Mouse (Mus musculus): ENCODE data around the gene Rab11a. TPM values are rescaled to one million over a fixed set of nuclear protein-coding genes. Genes with fewer than 3 reads are reported as not detected.

The Rab11a gene
- polyA plus RNA-seq, 1 experiment from 2014 or later, result 320 TPM

GRCm38 (mm10) chr9:64771236-64771635 is 33.7 kb upstream of the Rab11a start:
- H3K27ac ChIP-seq, result no peak overlapping the region
- 56% methylated on average over 5 of the region's 5 CpGs for WGBS
- H3K4me1 ChIP-seq, result 0 out of 2 replicates have a peak, but pooled peaks cover 2% of the 10 kb centered on the region
- no peak for ATAC-seq (ENCODE audit: low FRiP score, low read depth)
- no peaks in the 10 kb centered on the region for H3K27me3 ChIP-seq
- H3K9me3 ChIP-seq, result no peaks in the 10 kb centered on the region
- no peaks in the 10 kb centered on the region for H3K36me3 ChIP-seq
- H3K9ac ChIP-seq, result no peak overlapping the region
- no peak overlapping the region for H3K4me2 ChIP-seq (replicated peaks)
- no peak overlapping the region for H3K4me3 ChIP-seq

DNA sequence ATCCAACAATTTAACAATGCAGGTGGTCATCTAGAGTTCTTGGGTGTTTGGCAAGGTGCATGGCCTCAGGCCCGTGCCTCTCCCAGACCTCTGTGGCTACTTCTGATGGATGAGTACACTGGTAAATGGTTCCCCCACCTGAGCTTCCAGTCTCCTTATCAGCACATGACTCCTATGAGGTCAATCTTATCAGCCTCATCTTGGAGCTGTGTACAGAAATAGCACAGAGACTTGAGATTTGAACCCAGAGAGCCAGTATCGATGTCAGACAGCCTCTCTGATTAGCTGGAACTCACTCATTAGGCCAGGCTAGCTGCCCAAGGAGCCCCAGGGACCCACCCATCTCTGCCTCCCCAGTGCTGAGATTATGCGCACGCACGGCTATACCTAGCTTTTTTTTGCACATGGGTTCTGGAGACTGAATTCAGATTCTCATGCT is 32.9 kb upstream of the Rab11a start:
- Histone ChIP-seq H3K9ac (no peak overlapping the region), H3K4me3 (no peak overlapping the region), H3K36me3 (no peaks in the 10 kb centered on the region), H3K4me2 (replicated peaks) (no peak overlapping the region), H3K27me3 (no peaks in the 10 kb centered on the region), H3K9me3 (no peaks in the 10 kb centered on the region), H3K4me1 (0 out of 2 replicates have a peak, but pooled peaks cover 2% of the 10 kb centered on the region), H3K27ac (no peak overlapping the region)
- 91% methylated on average over 5 of the region's 5 CpGs for WGBS
- ATAC-seq (ENCODE audit: low FRiP score, low read depth), result no peak

- ATAC-seq (ENCODE audit: low FRiP score, low read depth), result no peak
- Histone ChIP-seq H3K4me1 (0 out of 2 replicates have a peak, but pooled peaks cover under 1% of the 10 kb centered on the region), H3K4me2 (replicated peaks) (no peak overlapping the region), H3K27me3 (no peaks in the 10 kb centered on the region), H3K9ac (no peak overlapping the region), H3K4me3 (no peak overlapping the region), H3K9me3 (no peaks in the 10 kb centered on the region), H3K27ac (no peak overlapping the region), H3K36me3 (no peaks in the 10 kb centered on the region)
- 90% methylated on average over 6 of the region's 6 CpGs for WGBS
Observed at GRCm38 (mm10) chr9:64769911-64770310, 32.4 kb upstream of the Rab11a start.

GRCm38 (mm10) chr9:64769066-64769695 is 31.6 kb upstream of the Rab11a start:
- no peak for ATAC-seq (ENCODE audit: low FRiP score, low read depth)
- no peaks in the 10 kb centered on the region for H3K9me3 ChIP-seq
- 50% methylated on average over 9 of the region's 9 CpGs for WGBS
- H3K4me1 ChIP-seq, result no peaks in the 10 kb centered on the region
- no peak overlapping the region for H3K27ac ChIP-seq
- no peaks in the 10 kb centered on the region for H3K36me3 ChIP-seq
- no peak overlapping the region for H3K4me2 ChIP-seq (replicated peaks)
- H3K9ac ChIP-seq, result no peak overlapping the region
- no peak overlapping the region for H3K4me3 ChIP-seq
- no peaks in the 10 kb centered on the region for H3K27me3 ChIP-seq

DNA sequence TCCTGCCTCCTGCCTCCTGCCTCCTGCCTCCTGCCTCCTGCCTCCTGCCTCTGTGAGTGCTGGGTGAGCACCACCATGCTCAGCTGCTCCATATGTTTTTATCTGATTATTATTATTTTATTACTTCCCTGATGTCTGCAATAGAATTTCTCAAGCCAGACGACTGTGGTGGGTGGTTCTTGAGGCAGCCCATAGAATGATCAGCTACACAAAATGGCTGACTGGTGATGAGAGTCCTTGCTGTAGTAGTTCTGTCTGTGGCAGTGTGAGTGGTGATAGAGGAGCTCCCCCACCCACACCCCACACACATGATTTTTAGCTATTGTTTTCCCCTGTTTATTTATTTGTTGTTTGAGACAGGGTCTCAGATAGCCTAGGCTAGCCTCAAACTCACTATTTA is 30.2 kb upstream of the Rab11a start:
- no peak overlapping the region for H3K9ac ChIP-seq
- H3K4me2 ChIP-seq (replicated peaks), result no peak overlapping the region
- ATAC-seq (ENCODE audit: low FRiP score, low read depth), result no peak
- H3K27me3 ChIP-seq, result no peaks in the 10 kb centered on the region
- H3K36me3 ChIP-seq, result no peaks in the 10 kb centered on the region
- WGBS, result 45% methylated on average over 1 of the region's 1 CpGs
- no peaks in the 10 kb centered on the region for H3K9me3 ChIP-seq
- no peaks in the 10 kb centered on the region for H3K4me1 ChIP-seq
- H3K4me3 ChIP-seq, result no peak overlapping the region
- no peak overlapping the region for H3K27ac ChIP-seq

DNA sequence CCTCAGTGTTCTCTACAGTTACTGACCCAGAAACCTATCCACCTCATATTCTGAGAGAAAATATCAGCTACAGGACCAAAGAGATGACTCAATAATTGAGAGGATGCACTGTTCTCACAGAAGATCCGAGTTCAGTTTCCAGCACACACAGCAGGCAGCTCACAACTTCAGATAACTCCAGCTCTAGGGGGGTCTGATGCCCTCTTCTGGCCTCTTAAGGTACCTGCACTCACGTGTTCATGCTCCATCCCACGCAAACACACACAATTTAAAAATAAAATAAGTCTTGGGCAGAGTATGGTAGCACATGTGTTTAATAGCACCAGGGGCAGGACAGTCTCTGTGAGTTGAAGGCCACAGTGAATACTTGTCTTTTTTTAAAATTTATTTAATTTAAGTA is 28.6 kb upstream of the Rab11a start:
- H3K4me2 ChIP-seq (replicated peaks), result no peak overlapping the region
- no peaks in the 10 kb centered on the region for H3K9me3 ChIP-seq
- no peaks in the 10 kb centered on the region for H3K27me3 ChIP-seq
- no peaks in the 10 kb centered on the region for H3K36me3 ChIP-seq
- H3K27ac ChIP-seq, result no peak overlapping the region
- no peaks in the 10 kb centered on the region for H3K4me1 ChIP-seq
- H3K4me3 ChIP-seq, result no peak overlapping the region
- no peak for ATAC-seq (ENCODE audit: low FRiP score, low read depth)
- H3K9ac ChIP-seq, result no peak overlapping the region
- WGBS, result 90% methylated on average over 3 of the region's 3 CpGs

DNA sequence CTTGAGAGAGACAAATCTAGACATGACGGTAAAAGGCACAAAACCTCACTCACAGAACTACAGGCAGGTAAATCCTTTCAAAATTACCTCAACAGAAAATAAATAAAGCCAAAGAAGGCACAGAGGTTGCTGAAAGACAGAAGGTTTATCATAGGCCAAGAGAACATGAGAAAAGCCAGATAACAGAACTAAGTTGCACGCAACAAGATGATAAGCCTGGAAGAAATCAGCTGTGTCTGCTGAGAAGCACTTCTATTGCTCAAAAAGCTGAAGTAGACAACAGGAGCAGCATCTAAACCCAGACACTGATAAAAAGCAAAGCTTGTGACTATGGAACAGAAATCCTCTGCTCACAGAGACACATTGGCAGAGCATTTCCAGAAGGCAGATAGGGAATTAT is 27.3 kb upstream of the Rab11a start:
- Histone ChIP-seq H3K27me3 (no peaks in the 10 kb centered on the region), H3K36me3 (no peaks in the 10 kb centered on the region), H3K4me3 (no peak overlapping the region), H3K4me1 (no peaks in the 10 kb centered on the region), H3K9ac (no peak overlapping the region), H3K4me2 (replicated peaks) (no peak overlapping the region), H3K27ac (no peak overlapping the region), H3K9me3 (no peaks in the 10 kb centered on the region)
- WGBS, result 90% methylated on average over 2 of the region's 2 CpGs
- no peak for ATAC-seq (ENCODE audit: low FRiP score, low read depth)

DNA sequence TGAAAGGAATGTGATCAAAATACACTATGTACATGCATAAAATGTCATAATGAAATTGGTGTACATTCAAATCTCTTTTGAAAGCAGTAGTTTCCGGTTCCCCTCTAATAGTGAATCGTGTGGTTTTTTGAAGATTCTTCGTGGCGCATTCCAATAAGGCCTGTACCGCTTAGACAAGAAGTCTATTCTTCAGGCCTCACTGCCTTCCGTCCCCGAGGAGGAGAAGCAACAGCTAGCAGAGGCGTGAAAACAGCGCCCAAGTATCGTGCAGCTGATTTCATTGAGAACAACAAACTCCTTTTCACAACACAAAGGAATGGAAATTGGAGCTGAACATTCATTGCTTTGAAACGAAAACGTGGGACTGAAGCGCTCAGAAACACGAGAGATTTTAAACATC is 20.5 kb upstream of the Rab11a start:
- no peak overlapping the region for H3K4me2 ChIP-seq (replicated peaks)
- H3K4me1 ChIP-seq, result no peaks in the 10 kb centered on the region
- no peaks in the 10 kb centered on the region for H3K9me3 ChIP-seq
- H3K9ac ChIP-seq, result no peak overlapping the region
- no peak overlapping the region for H3K4me3 ChIP-seq
- WGBS, result 76% methylated on average over 14 of the region's 14 CpGs
- no peak for ATAC-seq (ENCODE audit: low FRiP score, low read depth)
- H3K27me3 ChIP-seq, result no peaks in the 10 kb centered on the region
- H3K27ac ChIP-seq, result no peak overlapping the region
- H3K36me3 ChIP-seq, result no peaks in the 10 kb centered on the region

DNA sequence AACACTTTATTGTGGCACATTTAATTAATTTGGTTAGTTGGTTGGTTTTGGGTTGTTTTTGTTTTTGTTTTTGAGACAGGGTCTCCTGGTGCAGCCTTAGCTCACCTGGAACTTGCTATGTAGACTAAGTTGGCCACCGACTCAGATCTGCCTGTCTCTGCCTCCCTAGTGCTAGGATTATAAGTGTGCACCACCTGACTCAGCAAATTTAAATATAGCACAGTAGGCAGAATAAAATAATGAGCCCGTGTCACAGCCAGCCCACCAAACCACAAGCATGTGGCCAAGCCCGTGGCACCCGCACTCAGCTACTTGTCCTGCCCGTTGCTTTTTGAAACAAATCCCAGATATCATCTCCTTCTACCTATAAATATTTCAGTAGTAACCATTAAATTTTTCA is 15.0 kb upstream of the Rab11a start:
- no peak overlapping the region for H3K9ac ChIP-seq
- no peak overlapping the region for H3K4me3 ChIP-seq
- H3K27me3 ChIP-seq, result no peaks in the 10 kb centered on the region
- no peaks in the 10 kb centered on the region for H3K36me3 ChIP-seq
- 86% methylated on average over 5 of the region's 5 CpGs for WGBS
- no peak for ATAC-seq (ENCODE audit: low FRiP score, low read depth)
- peaks cover 3% of the 10 kb centered on the region; the same call in 1 of the 2 replicates for H3K9me3 ChIP-seq
- no peak overlapping the region for H3K4me2 ChIP-seq (replicated peaks)
- no peak overlapping the region for H3K27ac ChIP-seq
- no peaks in the 10 kb centered on the region for H3K4me1 ChIP-seq

GRCm38 (mm10) chr9:64749314-64749713 is 11.8 kb upstream of the Rab11a start:
- Histone ChIP-seq H3K9me3 (peaks cover 3% of the 10 kb centered on the region; the same call in 1 of the 2 replicates), H3K4me1 (no peaks in the 10 kb centered on the region), H3K4me2 (replicated peaks) (no peak overlapping the region), H3K27ac (no peak overlapping the region), H3K9ac (no peak overlapping the region), H3K4me3 (no peak overlapping the region), H3K27me3 (no peaks in the 10 kb centered on the region), H3K36me3 (no peaks in the 10 kb centered on the region)
- 83% methylated on average over 6 of the region's 6 CpGs for WGBS
- no peak for ATAC-seq (ENCODE audit: low FRiP score, low read depth)

- no peak for ATAC-seq (ENCODE audit: low FRiP score, low read depth)
- Histone ChIP-seq H3K4me2 (replicated peaks) (no peak overlapping the region), H3K9me3 (peaks cover 3% of the 10 kb centered on the region; the same call in 1 of the 2 replicates)
Observed at GRCm38 (mm10) chr9:64747735-64748134, 10.2 kb upstream of the Rab11a start.

DNA sequence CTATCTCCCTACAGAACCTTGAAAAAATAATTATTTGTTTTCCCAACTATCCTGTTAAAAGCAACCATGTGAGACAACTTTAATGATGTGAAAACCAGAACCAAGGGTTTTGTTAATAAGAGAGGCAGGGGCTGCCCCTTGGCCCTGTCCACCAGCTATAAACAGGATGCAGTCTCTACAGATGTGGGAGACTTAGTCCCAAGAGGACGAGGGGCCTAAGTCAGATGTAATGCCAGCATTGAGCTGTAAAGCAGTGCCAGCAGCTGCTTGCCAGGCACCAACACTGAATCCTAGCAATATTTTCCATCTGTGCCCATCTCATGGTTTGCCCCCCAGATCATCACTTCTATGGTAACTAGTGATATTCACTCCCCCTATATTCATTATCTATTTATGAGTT is 4.9 kb upstream of the Rab11a start:
- 38% methylated on average over 1 of the region's 1 CpGs for WGBS
- no peak for ATAC-seq (ENCODE audit: low FRiP score, low read depth)
- no peaks in the 10 kb centered on the region for H3K9me3 ChIP-seq

More at GRCm38 (mm10) chr9:64747735-64748134, 10.2 kb upstream of the Rab11a start:
- Histone ChIP-seq H3K4me3 (no peak overlapping the region), H3K27ac (no peak overlapping the region), H3K27me3 (no peaks in the 10 kb centered on the region), H3K4me1 (no peaks in the 10 kb centered on the region), H3K9ac (no peak overlapping the region), H3K36me3 (no peaks in the 10 kb centered on the region)
- 75% methylated on average over 4 of the region's 4 CpGs for WGBS

DNA sequence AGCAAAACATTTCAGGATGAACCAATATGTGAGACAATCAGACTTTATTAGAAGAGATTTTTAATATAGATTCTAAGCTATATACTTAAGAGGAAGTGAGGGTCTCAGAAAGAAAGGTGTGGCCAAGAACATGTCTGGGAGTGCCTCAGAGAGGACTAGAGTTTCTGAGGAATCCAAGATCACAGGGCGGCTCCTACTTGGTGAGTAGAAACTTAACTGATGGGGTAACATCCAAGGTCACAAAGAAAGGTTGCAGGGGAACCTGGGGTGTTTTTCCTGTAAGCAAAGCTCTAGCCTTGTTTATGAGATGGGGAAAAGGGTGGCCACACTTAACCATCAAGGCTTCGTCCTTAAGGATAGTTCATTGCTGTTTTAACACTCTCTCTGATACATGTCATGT is 1.4 kb upstream of the Rab11a start:
- H3K4me2 ChIP-seq (replicated peaks), result no peak overlapping the region
- peaks cover 8% of the 10 kb centered on the region for H3K4me1 ChIP-seq
- H3K9ac ChIP-seq, result no peak overlapping the region
- no peak overlapping the region for H3K27ac ChIP-seq
- no peaks in the 10 kb centered on the region for H3K27me3 ChIP-seq
- 76% methylated on average over 2 of the region's 2 CpGs for WGBS
- no peak for ATAC-seq (ENCODE audit: low FRiP score, low read depth)
- H3K4me3 ChIP-seq, result no peak overlapping the region
- H3K9me3 ChIP-seq, result no peaks in the 10 kb centered on the region
- H3K36me3 ChIP-seq, result no peaks in the 10 kb centered on the region

More for the DNA sequence above, 4.9 kb upstream of the Rab11a start:
- Histone ChIP-seq H3K4me2 (replicated peaks) (no peak overlapping the region), H3K27me3 (no peaks in the 10 kb centered on the region), H3K4me1 (no peaks in the 10 kb centered on the region), H3K4me3 (no peak overlapping the region), H3K9ac (no peak overlapping the region), H3K36me3 (no peaks in the 10 kb centered on the region), H3K27ac (no peak overlapping the region)

Measured in limb, embryonic 13.5 days (tissue).